Mouse (Mus musculus) brain, adult 10 weeks (tissue): ENCODE data around the gene Ap3d1. TPM values are rescaled to one million over a fixed set of nuclear protein-coding genes. Genes with fewer than 3 reads are reported as not detected.

Experiments
- polyA plus RNA-seq: library from polyadenylated mRNA; stranded (reverse); fragments of 350-450 nt; fragmentation: Illumina TruSeq; extraction: RNeasy Lipid Tissue Mini Kit (QIAGEN cat#74804); gene quantifications from one replicate; pipeline ENCODE4 v1.2.3, GENCODE M21; 2015; ENCODE audit warnings: low read depth, low replicate concordance

Gene Ap3d1
- polyA plus RNA-seq, result 89.5 TPM

DNA sequence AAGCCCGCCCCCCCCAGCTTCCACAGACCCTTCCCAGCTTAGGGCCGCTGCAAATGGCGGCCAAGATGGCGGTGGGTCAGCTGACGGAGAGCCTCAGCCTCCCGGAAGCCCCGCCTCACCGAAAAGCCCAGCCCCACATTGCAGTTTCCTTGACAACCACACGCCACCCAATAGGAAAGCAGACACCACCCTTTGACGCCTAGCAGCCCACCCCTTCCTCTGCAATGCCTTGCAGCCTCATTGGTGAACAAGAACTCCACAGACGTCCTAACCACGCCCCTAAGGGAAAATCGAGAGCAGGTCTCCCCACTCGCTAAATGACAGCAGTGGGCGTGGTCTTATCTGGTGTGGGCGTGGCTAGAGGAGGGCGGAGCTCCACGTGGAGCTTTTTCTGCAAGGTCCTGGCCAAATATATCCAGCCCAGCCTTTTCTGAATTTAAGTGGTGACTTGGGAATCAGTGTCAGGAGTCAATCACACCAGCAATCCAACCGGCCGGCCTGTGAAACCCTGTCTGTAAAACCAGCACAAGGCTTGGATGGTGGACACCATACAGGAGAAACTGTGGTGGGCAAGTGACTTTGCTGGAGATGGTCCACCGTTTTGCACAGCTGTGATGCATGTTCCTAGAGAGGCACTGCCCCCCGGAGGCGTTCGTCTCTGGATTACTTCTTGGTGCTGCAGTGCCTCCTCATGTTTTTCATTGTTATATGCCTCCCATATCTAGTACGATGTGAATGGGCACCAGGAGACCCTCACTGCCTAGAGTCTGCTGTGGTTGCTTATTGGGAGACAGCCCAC is at the start of gene Ap3d1:
Gene Ap3d1, minus strand, starts transcription at position 85 of the 799 bp plus-strand sequence.

DNA sequence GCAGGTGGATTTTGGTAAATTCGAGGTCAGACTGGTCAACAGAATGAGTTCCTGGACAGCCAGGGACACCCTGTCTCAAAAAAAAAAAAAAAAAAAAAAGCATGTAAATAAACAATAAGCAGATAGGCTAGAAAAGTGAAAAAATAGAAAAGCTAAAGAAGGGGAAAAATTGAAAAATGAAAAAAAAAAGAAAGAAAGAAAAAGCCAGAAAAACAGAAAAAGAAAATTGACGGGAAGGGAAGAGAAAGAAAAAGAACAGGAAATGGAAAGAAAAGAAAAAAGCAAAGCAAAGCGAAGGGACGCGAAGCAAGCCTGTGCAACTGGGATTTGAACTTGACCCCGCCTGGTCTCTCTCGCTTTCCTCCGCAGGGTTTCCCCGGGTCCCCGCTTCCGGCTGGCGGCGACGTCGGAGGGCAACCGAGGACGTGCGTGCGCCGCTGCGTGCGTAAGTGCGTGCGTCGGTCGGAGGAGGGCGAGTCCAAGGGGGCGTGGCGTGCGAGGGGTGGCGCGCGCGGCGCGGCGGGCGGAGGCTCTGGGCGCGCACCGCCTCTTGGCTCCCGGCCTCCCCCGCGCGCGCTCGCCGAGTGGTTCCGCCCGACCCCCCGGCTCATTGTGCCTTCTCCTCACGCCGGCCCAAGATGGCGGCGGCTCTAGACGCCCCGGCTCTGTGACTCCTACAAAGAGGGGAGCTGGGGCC is 12.7 kb upstream of the Ap3d1 start, which contains the start of gene Dot1l:
Gene Dot1l, plus strand, starts transcription at position 613 of the 697 bp plus-strand sequence.

DNA sequence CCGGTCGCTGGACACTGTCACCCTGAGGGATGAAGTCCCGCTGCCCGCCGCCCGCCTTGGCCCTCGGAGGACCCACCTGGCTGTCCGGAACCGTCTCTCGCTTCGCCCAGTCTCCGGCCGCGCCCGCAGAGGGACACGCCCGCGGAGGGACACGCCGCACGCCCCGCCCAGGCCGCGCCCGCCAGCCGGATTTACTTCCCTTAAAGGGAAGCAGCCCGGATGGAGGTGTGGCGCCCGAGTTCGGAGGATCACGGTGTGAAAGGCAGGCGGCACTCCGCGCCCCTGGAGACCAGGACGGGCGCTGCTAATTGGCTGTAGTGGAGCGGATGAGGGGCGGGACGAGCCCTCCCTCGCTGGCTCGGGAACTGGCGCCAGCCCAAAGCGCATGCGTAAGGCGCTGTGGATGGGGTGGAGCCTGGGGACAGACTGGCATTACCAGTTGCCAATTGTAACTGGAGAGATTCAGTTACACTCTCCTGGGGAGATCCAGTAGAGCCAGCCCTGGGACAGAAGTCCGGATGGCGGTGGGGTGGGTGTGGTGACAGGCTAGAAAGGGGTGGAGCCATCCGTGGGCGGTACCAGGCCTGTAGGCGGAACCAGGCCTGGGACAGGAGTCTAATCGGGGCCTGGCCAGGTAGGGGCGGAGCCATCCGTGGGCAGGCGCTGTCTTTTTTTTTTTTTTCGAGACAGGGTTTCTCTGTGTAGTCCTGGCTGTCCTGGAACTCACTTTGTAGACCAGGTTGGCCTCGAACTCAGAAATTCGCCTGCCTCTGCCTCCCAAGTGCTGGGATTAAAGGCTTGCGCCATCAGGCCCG is 40.1 kb downstream of the Ap3d1 start, which contains the start of the genes Mob3a and Izumo4:
Gene Mob3a, minus strand, starts transcription at position 257 of the 815 bp plus-strand sequence.
Gene Izumo4, plus strand, starts transcription at position 464 of the 815 bp plus-strand sequence.

DNA sequence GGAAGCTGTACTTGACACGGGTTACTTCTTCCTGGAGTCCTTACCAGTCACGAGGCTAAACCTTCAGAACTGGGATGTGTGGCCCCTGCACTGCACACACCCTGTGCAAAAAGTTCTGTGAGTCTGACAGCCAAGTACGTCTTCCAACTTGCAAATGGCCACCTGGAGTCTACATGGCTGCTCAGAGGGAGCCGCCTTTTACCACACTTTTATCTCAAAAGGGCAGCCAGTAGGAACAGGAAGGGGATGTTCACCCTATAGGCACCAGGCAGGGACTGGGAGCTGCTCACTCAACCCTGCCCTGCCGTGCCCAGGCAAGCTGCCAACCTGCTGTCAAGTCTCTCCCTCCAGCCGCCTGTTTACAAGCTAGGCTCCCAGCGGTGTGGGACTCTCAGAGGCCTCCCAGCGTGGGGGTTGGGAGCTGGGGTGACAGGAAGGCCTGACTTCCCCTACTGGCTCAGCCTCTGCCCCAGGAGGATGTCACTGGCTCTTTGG is 64.1 kb downstream of the Ap3d1 start, which contains the start of gene Mknk2:
Gene Mknk2, minus strand, starts transcription at position 171 of the 495 bp plus-strand sequence.

Other genes starting within 250 kb of the Ap3d1 start
- 0.09 TPM for gene Onecut3, start 247.4 kb downstream of the Ap3d1 start, polyA plus RNA-seq
- gene Atp8b3, start 203.1 kb downstream of the Ap3d1 start, polyA plus RNA-seq, result 0.25 TPM
- gene Rexo1, start 180.7 kb downstream of the Ap3d1 start, polyA plus RNA-seq, result 25.2 TPM
- 35.5 TPM for gene Klf16, start 164.9 kb downstream of the Ap3d1 start, polyA plus RNA-seq
- gene Abhd17a, start 151.9 kb downstream of the Ap3d1 start, polyA plus RNA-seq, result 172 TPM
- gene Scamp4, start 139.4 kb downstream of the Ap3d1 start, polyA plus RNA-seq, result 54.5 TPM
- 2.1 TPM for gene Adat3, start 139.4 kb downstream of the Ap3d1 start, polyA plus RNA-seq
- gene Gm49322, start 136.2 kb downstream of the Ap3d1 start, polyA plus RNA-seq, result 2.0 TPM
- gene Csnk1g2, start 119.4 kb downstream of the Ap3d1 start, polyA plus RNA-seq, result 157 TPM
- 74.2 TPM for gene Btbd2, start 85.2 kb downstream of the Ap3d1 start, polyA plus RNA-seq
- 23.8 TPM for gene Mknk2, start 64.2 kb downstream of the Ap3d1 start, polyA plus RNA-seq
- 11.8 TPM for gene Mob3a, start 40.3 kb downstream of the Ap3d1 start, polyA plus RNA-seq
- 54.2 TPM for gene Izumo4, start 40.1 kb downstream of the Ap3d1 start, polyA plus RNA-seq
- gene Dot1l, start 12.9 kb upstream of the Ap3d1 start, polyA plus RNA-seq, result 35.1 TPM
- gene Sf3a2, start 55.9 kb upstream of the Ap3d1 start, polyA plus RNA-seq, result 24.7 TPM
- gene Plekhj1, start 56.4 kb upstream of the Ap3d1 start, polyA plus RNA-seq, result 59.4 TPM
- 0.89 TPM for gene Amh, start 63.0 kb upstream of the Ap3d1 start, polyA plus RNA-seq
- 4.0 TPM for gene Jsrp1, start 71.2 kb upstream of the Ap3d1 start, polyA plus RNA-seq
- 912 TPM for gene Oaz1, start 84.4 kb upstream of the Ap3d1 start, polyA plus RNA-seq
- gene Lingo3, start 101.8 kb upstream of the Ap3d1 start, polyA plus RNA-seq, result 20.1 TPM
- gene Lsm7, start 112.9 kb upstream of the Ap3d1 start, polyA plus RNA-seq, result 197 TPM
- 38.1 TPM for gene Sppl2b, start 113.0 kb upstream of the Ap3d1 start, polyA plus RNA-seq
- gene Tmprss9, start 129.6 kb upstream of the Ap3d1 start, polyA plus RNA-seq, result 0.33 TPM
- 182 TPM for gene Timm13, start 158.7 kb upstream of the Ap3d1 start, polyA plus RNA-seq
- gene Lmnb2, start 176.0 kb upstream of the Ap3d1 start, polyA plus RNA-seq, result 15.5 TPM
- gene Gadd45b, start 187.8 kb upstream of the Ap3d1 start, polyA plus RNA-seq, result 15.9 TPM